Mouse (Mus musculus) hindbrain, embryonic 10.5 days (tissue): ENCODE data around the gene Mrc1. TPM values are rescaled to one million over a fixed set of nuclear protein-coding genes. Genes with fewer than 3 reads are reported as not detected.
A peak's percentile ranks its signal among the peaks of the same experiment; 100 is the strongest.
"Not testable (repeated sequence)": the region's sequence is repeated elsewhere in the genome, so short reads cannot be mapped to it uniquely, and the experiment has no call there.

Source experiments
- DNase-seq: peaks from one replicate; pipeline ENCODE4 v3.0.0-alpha.2; 2017; ENCODE audit warnings: low spot score
- H3K27ac ChIP-seq: fragments of 300-500 bp; sonication (generic); 2 replicates; pipeline ENCODE4 v1.5.1; 2016; ENCODE audit warnings: mild to moderate bottlenecking, moderate library complexity
- H3K27me3 ChIP-seq: fragments of 300-500 bp; sonication (generic); 2 replicates; pipeline ENCODE4 v1.6.1; 2016; ENCODE audit warnings: mild to moderate bottlenecking; ENCODE audit not compliant: poor library complexity, insufficient read depth, severe bottlenecking
- H3K36me3 ChIP-seq: fragments of 300-500 bp; sonication (generic); 2 replicates; pipeline ENCODE4 v1.6.1; 2016; ENCODE audit warnings: mild to moderate bottlenecking, moderate library complexity
- H3K4me1 ChIP-seq: fragments of 300-500 bp; sonication (generic); replicated peaks from 2 replicates; pipeline ENCODE4 v1.6.1; 2016; ENCODE audit warnings: mild to moderate bottlenecking
- H3K4me3 ChIP-seq: fragments of 300-500 bp; sonication (generic); 2 replicates; pipeline ENCODE4 v1.5.1; 2016; ENCODE audit warnings: mild to moderate bottlenecking, moderate library complexity
- H3K9me3 ChIP-seq: fragments of 300-500 bp; sonication (generic); 2 replicates; pipeline ENCODE4 v1.6.1; 2016; ENCODE audit warnings: mild to moderate bottlenecking, moderate library complexity
- WGBS: fragments of 180-500 bp; shearing (Covaris S2); methylation state at CpG from one replicate; pipeline ENCODE4 v1.1.7; 2016; 5-methylcytosine and 5-hydroxymethylcytosine counted together
- polyA plus RNA-seq: library from polyadenylated mRNA; unstranded; fragments of >200 nt; fragmentation: Nextera tagmentation; extraction: Ambion mirVana; gene quantifications from 2 replicates; pipeline ENCODE4 v1.2.1, GENCODE M21; 2016

Mrc1 gene
- polyA plus RNA-seq, result 3.0 and 3.8 TPM in 2 replicates

DNA sequence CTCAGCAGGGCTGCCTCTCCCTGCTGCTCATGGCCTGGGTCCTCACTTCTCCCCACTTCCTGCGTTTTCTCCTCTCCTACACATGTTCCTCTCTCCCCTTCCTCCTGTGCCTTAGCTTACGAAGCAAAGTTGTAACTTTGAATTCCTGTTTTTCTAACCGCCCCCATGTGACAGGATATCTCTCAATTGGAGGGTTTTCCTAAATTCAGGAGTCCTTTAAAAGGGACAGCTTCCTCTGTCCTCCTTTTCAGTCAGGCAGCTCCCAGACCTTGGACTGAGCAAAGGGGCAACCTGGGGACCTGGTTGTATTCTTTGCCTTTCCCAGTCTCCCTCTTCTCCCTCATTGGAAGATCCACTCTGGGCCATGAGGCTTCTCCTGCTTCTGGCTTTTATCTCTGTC lies at the start of gene Mrc1:
Gene Mrc1, plus strand, starts transcription at position 244 of the 400 bp plus-strand sequence.
- DNase-seq, result no peak
- Histone ChIP-seq H3K9me3 (no peaks in the 10 kb centered on the region), H3K27ac (no peak within 1 kb of the TSS), H3K4me1 (no peaks in the 10 kb centered on the region), H3K4me3 (no peak within 1 kb of the TSS), H3K27me3 (no peaks in the 10 kb centered on the region), H3K36me3 (no peaks in the 10 kb centered on the region)
- WGBS, result 64% methylated on average over 3 of the region's 3 CpGs

DNA sequence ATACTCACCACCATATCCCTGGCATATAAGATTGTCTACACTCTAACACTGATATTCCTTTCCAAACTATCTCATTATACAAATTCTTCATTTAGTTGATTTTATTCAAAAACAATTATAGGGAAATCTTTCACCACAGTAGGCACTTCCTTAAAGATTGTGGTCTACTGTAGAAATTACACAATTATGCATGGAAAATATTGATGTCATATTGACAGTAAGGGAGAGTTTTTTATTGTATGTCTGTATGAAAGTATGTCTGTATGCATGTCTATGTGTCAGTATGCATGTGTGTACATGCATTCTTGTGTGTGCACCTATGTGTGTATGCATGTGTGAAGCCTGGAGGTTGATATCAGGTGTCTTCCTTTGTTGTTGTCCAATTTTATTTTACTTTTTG lies 44.8 kb upstream of the Mrc1 start:
- Histone ChIP-seq H3K27ac (no peak overlapping the region), H3K4me3 (no peak overlapping the region), H3K4me1 (no peaks in the 10 kb centered on the region), H3K36me3 (no peaks in the 10 kb centered on the region), H3K27me3 (no peaks in the 10 kb centered on the region), H3K9me3 (no peaks in the 10 kb centered on the region)
- no peak for DNase-seq

DNA sequence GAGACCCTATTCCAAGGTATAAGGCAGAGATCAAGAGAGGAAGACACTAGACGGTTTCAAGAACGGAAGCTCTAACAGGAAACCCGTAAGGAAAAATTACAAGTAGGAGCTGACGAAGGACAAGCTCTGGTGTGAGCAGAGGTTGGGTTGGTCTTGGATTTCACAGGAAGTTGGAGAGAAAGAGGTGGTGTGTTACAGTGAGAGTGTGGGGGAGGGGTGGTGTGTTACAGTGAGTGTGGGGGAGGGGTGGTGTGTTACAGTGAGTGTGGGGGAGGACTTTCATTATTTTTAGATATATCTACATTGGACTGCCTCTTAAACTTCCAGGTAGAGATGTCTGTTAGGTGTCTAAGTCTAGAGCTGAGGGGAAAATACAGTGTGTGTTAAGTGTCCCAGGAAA lies 38.5 kb upstream of the Mrc1 start:
- H3K36me3 ChIP-seq, result no peaks in the 10 kb centered on the region
- 84% methylated on average over 4 of the region's 4 CpGs for WGBS
- H3K4me1 ChIP-seq, result no peaks in the 10 kb centered on the region

DNA sequence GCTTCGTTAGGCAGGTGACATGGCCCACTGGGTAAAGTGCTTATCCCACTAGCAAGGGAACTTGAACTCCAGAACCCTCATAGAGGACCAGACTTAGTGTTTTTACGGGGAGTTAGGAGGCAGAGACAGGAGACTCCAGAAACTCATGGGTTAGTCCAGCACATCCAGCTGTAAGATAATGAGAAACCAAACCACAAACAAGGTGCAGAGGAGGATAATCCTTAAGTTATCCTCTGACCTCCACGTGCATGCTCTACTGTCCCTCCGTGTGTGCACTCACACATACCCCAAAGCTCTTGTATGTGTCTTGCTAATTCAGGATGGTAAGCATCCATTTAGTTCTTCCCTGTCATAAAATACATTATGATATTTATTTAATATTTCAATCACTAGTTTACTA lies 37.6 kb upstream of the Mrc1 start:
- no peak for DNase-seq
- 88% methylated on average over 4 of the region's 4 CpGs for WGBS
- Histone ChIP-seq H3K36me3 (no peaks in the 10 kb centered on the region), H3K4me3 (no peak overlapping the region), H3K27ac (no peak overlapping the region), H3K27me3 (no peaks in the 10 kb centered on the region), H3K4me1 (no peaks in the 10 kb centered on the region), H3K9me3 (no peaks in the 10 kb centered on the region)

More for the DNA sequence above, 38.5 kb upstream of the Mrc1 start:
- Histone ChIP-seq H3K27me3 (no peaks in the 10 kb centered on the region), H3K9me3 (no peaks in the 10 kb centered on the region), H3K27ac (no peak overlapping the region), H3K4me3 (no peak overlapping the region)
- no peak for DNase-seq

DNA sequence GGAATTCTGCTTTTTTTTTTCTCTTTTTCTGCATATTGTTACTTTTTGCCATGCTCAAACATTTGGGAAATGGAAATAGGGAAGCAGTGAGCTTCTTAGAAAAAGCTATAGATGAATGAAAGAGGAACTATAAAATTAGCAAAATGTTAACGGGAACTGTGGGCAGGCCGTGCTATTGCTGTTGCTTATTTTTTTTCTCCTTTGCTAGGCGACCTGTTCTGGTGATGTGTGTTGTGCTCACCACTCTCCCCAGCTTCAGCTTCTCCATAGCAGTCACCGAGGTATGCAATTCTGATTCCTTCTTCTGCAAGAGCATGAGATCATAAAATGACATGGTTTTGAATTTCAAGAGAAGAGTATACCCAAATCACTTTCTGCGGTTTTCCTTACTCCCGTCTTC lies 37.1 kb upstream of the Mrc1 start:
- Histone ChIP-seq H3K36me3 (no peaks in the 10 kb centered on the region), H3K9me3 (no peaks in the 10 kb centered on the region), H3K27ac (no peak overlapping the region), H3K27me3 (no peaks in the 10 kb centered on the region), H3K4me3 (no peak overlapping the region), H3K4me1 (no peaks in the 10 kb centered on the region)
- DNase-seq, result no peak
- WGBS, result 87% methylated on average over 6 of the region's 6 CpGs

DNA sequence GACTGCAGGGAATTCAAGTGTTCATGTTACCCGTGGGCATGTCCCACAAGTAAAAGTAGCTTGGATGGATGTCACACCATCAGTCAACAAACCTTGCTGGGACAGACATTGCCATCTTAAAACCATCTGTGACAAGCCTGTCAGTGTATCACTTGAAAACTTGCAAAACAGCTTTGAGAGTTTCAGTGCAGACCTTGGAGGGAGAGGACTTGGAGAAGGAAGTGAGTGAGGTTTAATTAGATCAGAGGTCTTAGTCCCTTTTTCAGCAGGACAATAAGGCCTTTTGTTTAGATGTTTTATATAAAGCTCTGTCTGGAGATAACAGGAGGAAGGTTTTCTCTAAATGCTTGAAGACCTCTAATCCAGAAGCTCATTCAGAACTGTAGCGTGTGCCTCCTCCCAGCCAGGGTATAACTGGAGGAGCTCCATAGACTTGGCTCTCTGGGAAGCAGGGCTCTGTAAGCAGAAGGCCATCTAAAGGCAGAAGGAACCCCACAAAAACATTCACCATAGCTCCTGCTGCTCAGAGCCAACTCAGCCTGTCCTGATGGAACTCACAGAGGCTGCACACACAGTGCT lies 30.8 kb upstream of the Mrc1 start:
- not testable (repeated sequence) for H3K36me3 ChIP-seq, H3K27me3 ChIP-seq, H3K9me3 ChIP-seq, H3K4me3 ChIP-seq, H3K27ac ChIP-seq, H3K4me1 ChIP-seq, DNase-seq
- 100% methylated on average over 1 of the region's 2 CpGs for WGBS

DNA sequence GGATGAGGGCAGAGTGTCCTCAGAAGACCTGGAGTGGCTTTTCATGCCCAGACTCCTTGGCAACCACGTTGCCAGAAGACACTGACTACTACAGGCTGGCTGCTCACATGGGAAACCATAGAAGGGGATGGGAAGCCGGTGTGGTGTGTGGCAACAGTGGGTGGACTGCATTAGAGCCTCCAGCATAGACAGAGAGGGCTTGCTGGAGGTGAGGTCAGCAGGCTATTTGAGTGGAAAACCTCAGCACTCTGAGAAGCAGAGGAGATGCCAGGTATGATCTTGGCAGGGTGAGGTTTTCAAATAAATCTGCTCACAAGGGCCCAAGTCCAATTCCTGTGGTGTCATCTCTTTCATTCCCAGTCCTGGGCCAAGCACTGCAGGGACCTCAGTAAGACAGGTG lies 29.6 kb upstream of the Mrc1 start:
- no peaks in the 10 kb centered on the region for H3K36me3 ChIP-seq
- H3K4me1 ChIP-seq, result no peaks in the 10 kb centered on the region
- no peak overlapping the region for H3K4me3 ChIP-seq
- no peaks in the 10 kb centered on the region for H3K9me3 ChIP-seq
- no peaks in the 10 kb centered on the region for H3K27me3 ChIP-seq
- DNase-seq, result no peak
- no peak overlapping the region for H3K27ac ChIP-seq
- 44% methylated on average over 2 of the region's 2 CpGs for WGBS

DNA sequence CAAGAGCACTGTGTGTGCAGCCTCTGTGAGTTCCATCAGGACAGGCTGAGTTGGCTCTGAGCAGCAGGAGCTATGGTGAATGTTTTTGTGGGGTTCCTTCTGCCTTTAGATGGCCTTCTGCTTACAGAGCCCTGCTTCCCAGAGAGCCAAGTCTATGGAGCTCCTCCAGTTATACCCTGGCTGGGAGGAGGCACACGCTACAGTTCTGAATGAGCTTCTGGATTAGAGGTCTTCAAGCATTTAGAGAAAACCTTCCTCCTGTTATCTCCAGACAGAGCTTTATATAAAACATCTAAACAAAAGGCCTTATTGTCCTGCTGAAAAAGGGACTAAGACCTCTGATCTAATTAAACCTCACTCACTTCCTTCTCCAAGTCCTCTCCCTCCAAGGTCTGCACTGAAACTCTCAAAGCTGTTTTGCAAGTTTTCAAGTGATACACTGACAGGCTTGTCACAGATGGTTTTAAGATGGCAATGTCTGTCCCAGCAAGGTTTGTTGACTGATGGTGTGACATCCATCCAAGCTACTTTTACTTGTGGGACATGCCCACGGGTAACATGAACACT lies 28.2 kb upstream of the Mrc1 start:
- DNase-seq, H3K27ac ChIP-seq, H3K36me3 ChIP-seq, H3K27me3 ChIP-seq, H3K4me1 ChIP-seq, H3K4me3 ChIP-seq, H3K9me3 ChIP-seq: not testable (repeated sequence)
- 33% methylated on average over 1 of the region's 2 CpGs for WGBS

DNA sequence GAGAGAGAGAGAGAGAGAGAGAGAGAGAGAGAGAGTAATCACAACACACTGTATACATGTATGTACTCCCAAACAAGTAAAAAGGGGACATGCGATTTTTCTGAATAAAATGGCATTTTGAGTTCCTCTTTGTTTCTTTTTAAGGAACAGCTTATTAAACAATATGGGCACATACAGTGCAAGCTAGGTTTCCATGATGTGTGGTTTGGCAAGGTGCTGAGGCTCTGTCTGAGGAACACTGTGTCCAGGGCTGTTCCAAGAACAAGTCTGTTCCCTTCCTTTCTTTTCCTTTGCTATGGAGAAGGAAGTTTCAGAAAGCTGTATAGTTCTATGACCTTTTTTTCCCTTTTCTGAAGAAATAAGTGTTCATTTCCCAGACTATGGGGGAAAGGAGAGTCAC lies 24.9 kb upstream of the Mrc1 start:
- no peak overlapping the region for H3K27ac ChIP-seq
- WGBS, result 86% methylated on average over 1 of the region's 1 CpGs
- no peak overlapping the region for H3K4me3 ChIP-seq
- H3K36me3 ChIP-seq, result no peaks in the 10 kb centered on the region
- no peaks in the 10 kb centered on the region for H3K9me3 ChIP-seq
- DNase-seq, result no peak
- no peaks in the 10 kb centered on the region for H3K27me3 ChIP-seq
- no peaks in the 10 kb centered on the region for H3K4me1 ChIP-seq

DNA sequence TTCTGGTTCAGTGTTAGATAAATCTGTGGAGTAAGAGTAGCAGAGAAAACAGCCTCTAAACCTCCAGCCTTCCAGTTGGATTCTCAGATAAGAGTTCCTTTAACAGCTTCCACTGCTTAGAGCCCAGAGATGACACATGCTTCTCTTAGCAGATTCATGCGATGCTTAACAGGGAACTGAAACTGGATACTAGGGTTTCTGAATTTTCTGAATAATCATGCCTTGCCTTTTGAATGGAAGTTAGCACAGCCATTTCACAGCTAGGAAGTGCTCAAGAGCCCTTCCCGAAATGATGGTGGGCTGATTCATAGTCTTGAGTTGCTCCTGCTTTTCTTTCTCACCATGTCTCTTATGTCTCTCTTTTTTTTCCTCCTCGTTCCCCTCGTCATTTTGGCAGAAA lies 22.4 kb upstream of the Mrc1 start:
- no peak overlapping the region for H3K27ac ChIP-seq
- 85% methylated on average over 4 of the region's 4 CpGs for WGBS

DNA sequence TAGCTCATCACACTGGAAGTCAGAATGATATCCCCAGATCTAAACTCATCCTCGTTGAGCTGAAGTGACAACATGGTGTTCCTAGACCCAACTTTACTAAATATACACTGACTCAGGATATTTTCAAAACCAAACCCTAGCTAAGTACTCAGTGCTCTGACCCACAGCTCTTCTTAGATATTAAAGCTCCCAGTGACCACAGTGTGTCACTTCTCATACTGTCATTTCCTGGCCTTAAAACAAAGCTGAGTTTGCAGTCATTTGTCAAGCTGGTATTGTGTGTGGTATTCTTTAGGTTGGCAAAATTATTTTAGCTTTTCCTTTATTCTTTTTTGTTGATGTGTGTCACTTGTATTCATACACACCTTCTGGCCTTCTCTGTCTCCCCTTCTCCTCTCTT lies 18.5 kb upstream of the Mrc1 start:
- H3K4me1 ChIP-seq, result peaks cover 7% of the 10 kb centered on the region
- no peaks in the 10 kb centered on the region for H3K36me3 ChIP-seq
- no peaks in the 10 kb centered on the region for H3K27me3 ChIP-seq
- 86% methylated on average over 1 of the region's 1 CpGs for WGBS
- no peak overlapping the region for H3K4me3 ChIP-seq
- no peak for DNase-seq
- H3K9me3 ChIP-seq, result no peaks in the 10 kb centered on the region
- no peak overlapping the region for H3K27ac ChIP-seq

More for the DNA sequence above, 22.4 kb upstream of the Mrc1 start:
- H3K27me3 ChIP-seq, result no peaks in the 10 kb centered on the region
- H3K9me3 ChIP-seq, result no peaks in the 10 kb centered on the region
- DNase-seq, result no peak
- no peak overlapping the region for H3K4me3 ChIP-seq
- H3K36me3 ChIP-seq, result no peaks in the 10 kb centered on the region
- no peaks in the 10 kb centered on the region for H3K4me1 ChIP-seq

DNA sequence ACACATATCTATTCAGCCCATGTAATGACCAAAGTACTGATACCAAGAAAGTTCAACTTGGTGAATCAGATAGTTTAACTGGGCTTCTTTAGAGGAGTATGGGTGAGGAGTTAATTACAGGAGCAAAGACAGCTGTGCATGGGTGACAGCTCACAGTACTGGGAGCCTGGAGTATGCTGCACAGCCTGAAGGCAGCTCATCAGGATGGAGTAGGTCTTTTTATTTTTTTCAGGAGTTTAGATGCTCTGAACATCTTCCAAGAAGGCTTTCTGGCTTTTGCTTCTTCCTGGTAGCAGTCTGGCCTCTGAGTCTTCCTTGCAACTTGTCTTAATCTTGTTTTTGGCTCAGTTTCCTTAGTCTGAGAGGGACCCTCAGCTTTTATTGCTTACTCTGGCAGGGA lies 17.6 kb upstream of the Mrc1 start:
- H3K4me1 ChIP-seq, result peaks cover 7% of the 10 kb centered on the region
- no peak overlapping the region for H3K27ac ChIP-seq
- H3K9me3 ChIP-seq, result no peaks in the 10 kb centered on the region
- DNase-seq, result no peak
- H3K36me3 ChIP-seq, result no peaks in the 10 kb centered on the region
- no peak overlapping the region for H3K4me3 ChIP-seq
- H3K27me3 ChIP-seq, result no peaks in the 10 kb centered on the region

DNA sequence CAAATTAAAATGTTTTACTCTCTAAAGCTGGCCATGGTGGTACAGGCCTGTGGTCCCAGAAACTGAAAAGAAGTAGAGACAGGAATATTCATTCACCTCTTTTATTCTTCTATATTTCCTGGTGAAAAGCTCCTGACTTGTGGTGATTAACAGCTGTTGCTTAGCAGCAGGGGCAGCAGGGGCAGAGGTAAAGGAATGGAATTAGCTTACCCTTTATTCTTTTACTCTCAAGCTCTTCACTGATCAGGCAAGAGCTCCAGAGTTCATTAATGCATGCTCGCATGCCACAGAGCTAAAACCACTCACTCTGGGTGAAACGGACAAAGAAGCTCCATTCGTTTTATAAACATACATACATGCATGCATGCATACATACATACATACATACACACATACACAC lies 14.4 kb upstream of the Mrc1 start:
- Histone ChIP-seq H3K27ac (no peak overlapping the region), H3K4me3 (no peak overlapping the region), H3K4me1 (peaks cover 7% of the 10 kb centered on the region), H3K27me3 (no peaks in the 10 kb centered on the region), H3K36me3 (no peaks in the 10 kb centered on the region), H3K9me3 (no peaks in the 10 kb centered on the region)
- 31% methylated on average over 3 of the region's 3 CpGs for WGBS
- DNase-seq, result peak; percentile 8

DNA sequence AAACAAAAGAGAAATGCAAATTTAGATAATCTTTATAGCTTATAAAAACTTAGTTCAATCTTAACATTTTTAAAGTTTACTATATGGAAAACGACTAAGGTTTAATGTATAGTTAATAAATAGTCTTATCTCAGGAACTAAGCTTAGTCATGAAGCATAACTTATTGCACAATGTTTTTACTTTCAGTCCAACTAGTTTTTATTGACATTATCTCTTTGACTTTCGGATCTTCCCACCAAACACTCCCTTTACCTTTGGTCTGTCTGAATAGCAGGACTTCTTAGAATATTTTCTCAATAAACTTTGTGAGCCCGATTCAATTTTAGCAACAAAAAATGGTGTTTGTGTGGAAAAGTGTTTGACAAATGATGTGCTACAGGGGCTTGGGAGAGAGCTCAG lies 12.5 kb upstream of the Mrc1 start:
- no peaks in the 10 kb centered on the region for H3K36me3 ChIP-seq
- WGBS, result 89% methylated on average over 3 of the region's 3 CpGs
- peaks cover 7% of the 10 kb centered on the region for H3K4me1 ChIP-seq
- no peak overlapping the region for H3K27ac ChIP-seq
- no peaks in the 10 kb centered on the region for H3K27me3 ChIP-seq
- H3K4me3 ChIP-seq, result no peak overlapping the region
- no peaks in the 10 kb centered on the region for H3K9me3 ChIP-seq
- DNase-seq, result no peak
